Mouse (Mus musculus): ENCODE measurements around the gene Sox14. TPM values are rescaled to one million over a fixed set of nuclear protein-coding genes. Genes with fewer than 3 reads are reported as not detected.

Sox14 gene
- polyA plus RNA-seq (2015; fragmentation: Nextera tagmentation; extraction: Ambion mirVana): 4.9 and 5.1 TPM in 2 replicates

GRCm38 (mm10) chr9:99875618-99876372 lies at the start of gene Sox14:
Gene Sox14, minus strand, starts transcription at chr9:99876170.

Other genes starting within 250 kb of the Sox14 start
- 8.5 and 9.9 TPM in 2 replicates for gene Dzip1l, start 246.7 kb downstream of the Sox14 start, polyA plus RNA-seq (2015; fragmentation: Nextera tagmentation; extraction: Ambion mirVana)
- gene Cldn18, start 158.9 kb downstream of the Sox14 start, polyA plus RNA-seq (2015; fragmentation: Nextera tagmentation; extraction: Ambion mirVana): not detected in 2 replicates